Mouse (Mus musculus) thymus, adult 2 months (tissue): ENCODE results near the gene Tmem161a. TPM values are rescaled to one million over a fixed set of nuclear protein-coding genes. Genes with fewer than 3 reads are reported as not detected.

ENCODE experiments used
- DNase-seq: peaks from one replicate; pipeline ENCODE4 v3.0.0; 2021
- H3K27ac ChIP-seq: fragments of 200-500 bp; 2 replicates; pipeline ENCODE4 v1.5.1; 2012; ENCODE audit warnings: low read length, control low read depth; ENCODE audit not compliant: control insufficient read depth, insufficient read depth
- H3K27me3 ChIP-seq: fragments of 200-500 bp; 2 replicates; pipeline ENCODE4 v1.6.1; 2012; ENCODE audit warnings: mild to moderate bottlenecking, low read length, moderate library complexity, mixed read lengths; ENCODE audit not compliant: control insufficient read depth, insufficient read depth
- H3K36me3 ChIP-seq: fragments of 200-500 bp; 2 replicates; pipeline ENCODE4 v1.6.1; 2012; ENCODE audit warnings: mild to moderate bottlenecking, low read length, moderate library complexity; ENCODE audit not compliant: control insufficient read depth, insufficient read depth
- H3K4me1 ChIP-seq: fragments of 200-500 bp; replicated peaks from 2 replicates; pipeline ENCODE4 v1.6.1; 2012; ENCODE audit warnings: low read length; ENCODE audit not compliant: control insufficient read depth, insufficient read depth
- H3K4me3 ChIP-seq: fragments of 200-500 bp; 2 replicates; pipeline ENCODE4 v1.5.1; 2012; ENCODE audit warnings: mild to moderate bottlenecking, low read length, control low read depth, moderate library complexity; ENCODE audit not compliant: control insufficient read depth, insufficient read depth
- CTCF ChIP-seq: fragments of 200-500 bp; IDR thresholded peaks from 2 replicates; pipeline ENCODE4 v1.5.1; 2012; ENCODE audit warnings: mild to moderate bottlenecking, control low read depth, low read length, moderate library complexity, borderline replicate concordance; ENCODE audit not compliant: control insufficient read depth, poor library complexity, insufficient read depth; ENCODE audit errors: extremely low read depth
- POLR2A ChIP-seq: fragments of 200-500 bp; IDR thresholded peaks from 2 replicates; pipeline ENCODE4 v1.6.1; 2012; ENCODE audit warnings: mild to moderate bottlenecking, low read length, control low read depth, moderate library complexity; ENCODE audit not compliant: control insufficient read depth, poor library complexity, insufficient read depth; ENCODE audit errors: extremely low read depth
- WGBS: fragments of 180-500 bp; shearing (Covaris S2); methylation state at CpG from one replicate; pipeline ENCODE4 v1.1.7; 2018; 5-methylcytosine and 5-hydroxymethylcytosine counted together
- polyA plus RNA-seq: library from polyadenylated mRNA; depleted of rRNA; stranded (reverse); fragments of >200 nt; gene quantifications from 2 replicates; pipeline ENCODE4 v1.2.3, GENCODE M21; 2012

Tmem161a gene
- polyA plus RNA-seq, 1 experiment = 156 TPM

DNA sequence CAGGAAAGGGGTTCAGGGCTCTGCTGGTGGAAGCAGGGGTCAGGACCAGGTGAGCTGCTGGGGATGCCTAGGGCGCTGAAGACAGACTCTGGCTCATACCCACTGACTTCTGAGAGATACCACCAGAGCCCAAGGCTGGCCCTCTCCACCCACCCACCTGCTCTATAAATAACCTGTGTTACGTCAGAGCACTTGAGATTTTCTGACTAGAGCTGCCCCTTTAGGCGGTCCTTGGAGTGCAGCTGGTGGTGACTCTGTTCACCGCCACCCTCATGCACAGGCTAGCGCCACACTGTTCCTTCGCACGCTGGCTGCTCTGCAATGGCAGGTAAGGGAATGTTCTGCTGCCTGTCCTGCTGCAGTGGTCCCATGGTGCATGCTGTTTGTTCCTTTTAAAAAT is 1.9 kb downstream of the Tmem161a start:
- Histone ChIP-seq H3K27ac (no peak overlapping the region), H3K36me3 (no peaks in the 10 kb centered on the region), H3K4me3 (no peak overlapping the region), H3K27me3 (no peaks in the 10 kb centered on the region), H3K4me1 (0 out of 2 replicates have a peak, but pooled peaks cover 8% of the 10 kb centered on the region)
- DNase-seq = no peak
- no peak for TF ChIP-seq CTCF
- TF ChIP-seq POLR2A = no peak
- 81% methylated on average over 7 of the region's 7 CpGs for whole genome bisulfite sequencing

DNA sequence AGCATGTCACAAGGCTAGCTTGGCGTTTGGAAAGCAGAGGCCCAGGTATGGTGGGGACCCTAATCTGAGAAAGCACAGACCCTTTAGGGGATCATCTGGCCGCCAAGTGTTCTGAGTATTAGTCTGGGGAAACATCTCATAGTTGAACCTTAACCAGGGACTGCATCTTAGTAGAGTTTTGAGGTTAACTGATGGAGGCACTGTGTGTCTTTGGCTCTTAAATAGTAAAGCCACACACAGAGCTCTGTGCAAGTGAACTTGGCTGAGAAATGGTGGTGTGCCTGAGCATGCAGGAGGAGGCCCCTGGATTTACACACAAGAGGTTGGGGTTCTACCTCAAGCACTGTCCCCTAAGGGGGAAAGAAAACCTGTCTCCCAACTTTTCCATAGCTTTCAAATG is 6.1 kb downstream of the Tmem161a start:
- WGBS = 97% methylated on average over 2 of the region's 2 CpGs
- 0 out of 2 replicates have a peak, but pooled peaks cover 8% of the 10 kb centered on the region for H3K4me1 ChIP-seq
- H3K4me3 ChIP-seq = no peak overlapping the region
- TF ChIP-seq CTCF = no peak
- TF ChIP-seq POLR2A = no peak
- no peak overlapping the region for H3K27ac ChIP-seq
- no peaks in the 10 kb centered on the region; the same call in 1 of the 2 replicates for H3K36me3 ChIP-seq
- no peaks in the 10 kb centered on the region for H3K27me3 ChIP-seq
- DNase-seq = no peak

DNA sequence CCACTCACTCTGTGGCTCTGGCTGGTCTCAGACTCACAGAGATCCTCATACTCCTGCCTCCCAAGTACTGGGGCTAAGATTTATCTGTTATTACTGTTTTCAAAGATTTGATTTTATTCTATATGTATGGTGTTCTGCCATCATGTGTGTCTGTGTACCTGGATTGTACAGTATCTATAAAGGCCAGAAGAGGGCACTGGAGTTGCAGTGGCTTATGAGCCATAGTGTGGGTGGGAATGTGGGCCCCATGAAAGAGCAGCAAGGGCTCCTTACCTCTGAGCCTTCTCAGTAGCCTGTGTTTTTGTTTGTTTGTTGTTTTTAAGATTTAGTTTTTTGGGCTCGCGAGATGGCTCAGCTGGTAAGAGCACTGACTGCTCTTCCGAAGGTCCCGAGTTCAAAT is 6.9 kb downstream of the Tmem161a start:
- no peak for DNase-seq
- TF ChIP-seq CTCF = no peak
- 95% methylated on average over 4 of the region's 4 CpGs for WGBS
- Histone ChIP-seq H3K36me3 (no peaks in the 10 kb centered on the region; the same call in 1 of the 2 replicates), H3K27ac (no peak overlapping the region), H3K27me3 (no peaks in the 10 kb centered on the region), H3K4me3 (no peak overlapping the region), H3K4me1 (0 out of 2 replicates have a peak, but pooled peaks cover 4% of the 10 kb centered on the region)

DNA sequence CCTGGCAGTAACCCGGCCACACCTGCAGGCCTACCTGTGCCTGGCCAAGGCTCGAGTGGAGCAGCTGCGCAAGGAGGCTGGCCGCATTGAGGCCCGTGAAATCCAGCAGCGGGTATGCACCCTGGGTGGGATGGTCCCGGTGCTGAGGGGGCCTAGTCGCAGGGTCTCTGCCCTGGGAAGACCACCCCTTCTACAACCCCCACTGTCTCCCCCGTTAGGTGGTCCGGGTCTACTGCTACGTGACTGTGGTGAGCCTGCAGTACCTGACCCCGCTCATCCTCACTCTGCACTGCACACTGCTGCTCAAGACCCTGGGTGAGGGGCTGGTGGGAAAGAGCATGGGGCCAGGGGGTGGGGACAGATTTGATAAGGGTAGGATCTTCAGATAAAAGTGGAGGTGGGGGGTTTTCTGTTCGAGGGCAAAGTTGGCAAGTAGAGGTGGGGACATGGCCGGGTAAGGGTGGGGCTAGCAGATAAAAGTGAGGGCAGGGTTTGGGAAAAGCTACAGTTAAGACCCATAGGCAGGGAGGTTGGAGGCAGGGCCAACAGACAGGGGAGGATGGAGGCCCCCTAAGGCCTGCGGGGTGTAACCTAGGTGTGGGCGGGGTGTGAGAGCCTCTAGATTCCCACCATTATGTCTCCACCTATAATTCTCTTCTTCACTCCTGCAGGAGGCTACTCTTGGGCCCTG is 9.2 kb downstream of the Tmem161a start:
- TF ChIP-seq POLR2A (no peak), CTCF (no peak)
- Histone ChIP-seq H3K4me3 (no peak overlapping the region), H3K27ac (no peak overlapping the region), H3K27me3 (no peaks in the 10 kb centered on the region), H3K36me3 (no peaks in the 10 kb centered on the region; the same call in 1 of the 2 replicates), H3K4me1 (no peaks in the 10 kb centered on the region)
- WGBS = 94% methylated on average over 16 of the region's 16 CpGs
- DNase-seq = no peak

DNA sequence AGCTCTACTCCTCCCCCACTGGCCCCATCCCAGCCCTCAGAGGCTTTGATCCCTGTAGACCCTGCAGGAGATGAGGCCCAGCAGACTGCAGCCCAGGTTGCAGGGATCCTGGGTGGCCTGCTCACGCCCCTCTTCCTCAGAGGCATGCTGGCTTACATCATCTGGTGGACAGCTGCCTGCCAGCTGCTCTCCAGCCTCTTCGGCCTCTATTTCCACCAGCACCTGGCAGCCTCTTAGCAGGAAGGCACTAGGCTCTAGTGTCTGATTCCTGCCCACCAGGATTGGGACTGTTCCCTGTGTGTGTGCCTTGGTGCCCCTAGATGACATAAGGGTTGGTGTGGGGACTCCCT is 9.7 kb downstream of the Tmem161a start:
- 100% methylated on average over 2 of the region's 2 CpGs for WGBS
- TF ChIP-seq CTCF = no peak
- no peak for TF ChIP-seq POLR2A
- Histone ChIP-seq H3K27me3 (no peaks in the 10 kb centered on the region), H3K27ac (no peak overlapping the region), H3K4me1 (no peaks in the 10 kb centered on the region), H3K36me3 (no peaks in the 10 kb centered on the region; the same call in 1 of the 2 replicates), H3K4me3 (no peak overlapping the region)
- no peak for DNase-seq

DNA sequence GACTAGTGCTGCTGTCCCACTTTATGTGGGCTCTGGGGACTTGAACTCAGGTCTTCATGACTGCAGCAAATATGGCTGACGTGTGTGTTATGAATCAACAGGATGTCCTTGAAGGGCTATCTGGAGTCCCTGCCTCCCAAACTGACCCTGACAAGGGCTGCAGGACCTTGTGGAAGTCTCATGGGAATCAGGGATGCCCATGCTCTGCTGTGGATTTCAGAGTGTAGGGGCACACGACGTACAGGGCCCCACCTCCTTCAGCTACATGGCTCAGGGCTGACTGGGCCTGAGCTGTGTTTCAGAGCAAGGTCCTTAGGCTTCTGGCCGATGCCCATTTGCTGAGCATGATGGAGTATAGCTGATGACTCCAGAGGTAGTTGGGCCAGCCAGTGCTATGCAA is 11.0 kb downstream of the Tmem161a start:
- TF ChIP-seq POLR2A = no peak
- TF ChIP-seq CTCF = no peak

DNA sequence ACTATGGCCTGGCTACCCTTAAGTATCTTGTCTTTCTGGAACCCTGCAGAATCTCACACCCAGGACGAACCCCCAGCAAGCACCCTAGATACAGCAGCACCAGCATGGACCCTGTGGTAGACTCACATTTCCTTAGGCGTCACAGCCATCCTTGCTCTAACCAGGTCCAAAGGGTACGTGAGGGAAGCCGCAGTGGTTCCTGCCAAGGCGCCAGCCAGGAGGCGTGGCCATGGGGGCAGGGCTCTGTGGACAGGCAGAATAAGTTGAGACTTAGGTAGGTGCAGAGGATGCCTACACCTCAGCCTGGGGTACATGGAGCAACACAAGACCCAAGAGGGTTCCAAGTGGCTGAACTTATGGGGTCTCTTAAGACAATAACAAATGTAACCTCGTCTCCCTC is 16.6 kb downstream of the Tmem161a start:
- no peak for DNase-seq
- WGBS = 90% methylated on average over 7 of the region's 7 CpGs
- H3K27me3 ChIP-seq = no peaks in the 10 kb centered on the region
- no peak overlapping the region for H3K27ac ChIP-seq
- H3K4me3 ChIP-seq = no peak overlapping the region
- H3K36me3 ChIP-seq = no peaks in the 10 kb centered on the region
- TF ChIP-seq POLR2A (no peak), CTCF (no peak)
- no peaks in the 10 kb centered on the region for H3K4me1 ChIP-seq

More for the DNA sequence above, 11.0 kb downstream of the Tmem161a start:
- H3K27me3 ChIP-seq = no peaks in the 10 kb centered on the region
- DNase-seq = no peak
- WGBS = 96% methylated on average over 4 of the region's 4 CpGs
- H3K27ac ChIP-seq = no peak overlapping the region
- H3K4me3 ChIP-seq = no peak overlapping the region
- H3K4me1 ChIP-seq = no peaks in the 10 kb centered on the region
- no peaks in the 10 kb centered on the region; the same call in 1 of the 2 replicates for H3K36me3 ChIP-seq
